Mouse (Mus musculus) right cerebral cortex, adult 2 months (tissue): ENCODE measurements around the gene Vmn1r171.
"Not testable (repeated sequence)": the region's sequence is repeated elsewhere in the genome, so short reads cannot be mapped to it uniquely, and the experiment has no call there.

Experiments used
- DNase-seq, 2 experiments: peaks; one replicate each; pipeline ENCODE4 v3.0.0; 2021 to 2022; ENCODE audit warnings: low spot score in 2 of 2

Vmn1r171 gene

DNA sequence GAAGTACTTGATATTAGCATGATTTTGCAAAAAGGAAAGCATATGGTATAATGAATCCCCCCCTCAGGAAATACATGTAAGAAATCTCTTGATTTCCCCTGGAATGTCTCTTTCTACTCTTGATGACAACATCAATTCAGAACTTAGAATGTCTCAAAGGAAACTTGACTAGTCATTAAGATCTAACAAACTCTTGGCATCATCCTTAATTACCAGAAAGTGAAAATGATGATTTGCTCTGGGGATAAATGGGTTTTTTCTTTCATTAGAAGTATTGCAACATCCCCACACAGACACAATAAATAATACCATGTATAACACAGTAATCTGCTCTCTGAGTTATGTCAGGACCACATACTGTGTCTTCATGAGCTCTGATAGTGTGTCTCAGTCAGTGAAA is at the start of gene Vmn1r171:
Gene Vmn1r171, plus strand, starts transcription at position 301 of the 400 bp plus-strand sequence.
- no peak for DNase-seq

DNA sequence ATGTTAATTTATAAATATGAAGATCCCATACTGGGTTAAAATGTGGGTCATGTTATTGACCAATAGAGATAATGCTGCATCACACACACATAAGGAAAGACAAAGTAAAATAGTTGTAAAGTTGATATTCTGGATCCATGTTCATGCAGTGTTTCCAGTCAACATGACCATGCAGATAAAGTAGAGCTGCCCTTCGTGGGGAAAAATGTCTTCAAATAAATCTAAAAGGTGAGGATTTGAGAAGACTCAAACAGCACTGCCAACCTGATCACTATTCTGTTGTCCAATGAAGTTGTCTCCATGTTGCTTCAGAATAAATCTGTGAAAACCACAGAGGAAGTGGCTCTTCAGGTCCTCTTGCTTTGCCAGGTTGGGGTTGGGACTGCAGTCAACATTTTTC is 24.6 kb upstream of the Vmn1r171 start, which contains the start of gene Vmn1r170:
Gene Vmn1r170, plus strand, starts transcription at position 301 of the 400 bp plus-strand sequence.
- not testable (repeated sequence) for DNase-seq

DNA sequence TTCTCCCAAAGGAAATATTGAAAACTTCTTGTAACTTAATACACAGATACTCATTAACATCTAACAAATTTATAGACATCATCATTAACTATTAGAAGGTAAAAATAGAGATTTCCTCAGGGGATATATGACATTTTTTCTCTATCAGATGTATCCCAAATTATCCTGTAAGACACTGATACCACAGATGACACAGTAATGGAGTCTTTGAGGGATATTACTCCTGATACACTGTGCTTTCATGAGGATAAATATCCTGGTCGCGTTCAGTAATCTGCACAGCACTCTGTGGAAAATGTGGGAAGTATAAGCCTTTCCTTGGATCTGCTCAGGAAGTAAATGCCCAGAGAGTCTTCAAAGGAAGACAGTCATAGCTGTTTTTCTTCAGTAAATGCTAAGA is 27.5 kb downstream of the Vmn1r171 start, which contains the start of gene Vmn1r172:
Gene Vmn1r172, plus strand, starts transcription at position 301 of the 400 bp plus-strand sequence.
- no peak for DNase-seq
